Mouse (Mus musculus): ENCODE data around the gene Chst12. TPM values are rescaled to one million over a fixed set of nuclear protein-coding genes. Genes with fewer than 3 reads are reported as not detected.

The Chst12 gene
- polyA plus RNA-seq, 1 experiment from 2014 or later = 8.8 TPM

DNA sequence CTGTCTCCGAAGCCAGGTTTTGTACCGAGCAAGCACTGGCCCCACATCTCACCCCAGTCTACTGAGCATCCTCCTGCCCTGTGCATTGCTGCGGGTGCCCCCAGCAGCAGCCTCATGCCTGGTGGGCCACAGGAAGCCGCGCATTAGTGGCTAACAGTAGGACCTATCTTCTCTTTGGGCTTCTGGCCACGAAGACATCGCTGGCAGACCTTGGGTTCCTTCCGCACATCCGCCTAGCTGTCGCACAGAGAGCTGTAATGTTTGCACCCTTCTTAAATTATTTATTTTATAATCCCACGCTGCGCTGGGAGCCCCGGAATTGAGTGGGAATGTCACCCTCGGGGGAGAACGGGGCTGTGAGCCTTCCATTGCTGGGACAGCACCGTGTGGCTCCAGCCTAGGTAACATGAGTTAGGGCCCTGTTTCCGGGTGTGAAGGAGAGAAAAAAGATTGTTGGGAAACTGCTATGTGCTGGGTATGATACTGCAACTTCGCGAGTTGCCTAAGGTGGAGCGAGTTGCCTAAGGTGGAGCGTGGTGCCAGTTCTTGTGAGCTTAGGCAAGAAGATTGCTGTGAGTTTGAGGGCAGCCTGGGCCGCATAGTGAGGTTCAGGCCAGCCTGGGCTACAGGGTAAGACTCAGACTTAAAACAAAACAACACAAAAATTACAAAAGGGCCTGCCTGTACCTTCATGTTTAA lies 895 bp downstream of the Chst12 start:
- Histone ChIP-seq H3K9me3 (replicated peaks) (no peaks in the 10 kb centered on the region), H3K27ac (no peak overlapping the region), H3K9ac (peak overlapping the region; percentile 78), H3K36me3 (ENCODE audit: poor library complexity, severe bottlenecking) (no peaks in the 10 kb centered on the region), H3K4me3 (peak overlapping the region; percentile 51), H3K4me2 (peak overlapping the region; percentile 68), H3K27me3 (peaks cover 4% of the 10 kb centered on the region; the same call in 1 of the 2 replicates), H3K4me1 (peaks cover 68% of the 10 kb centered on the region)
- ATAC-seq = peak; percentile 16
- 46% methylated on average over 22 of the region's 22 CpGs for WGBS

DNA sequence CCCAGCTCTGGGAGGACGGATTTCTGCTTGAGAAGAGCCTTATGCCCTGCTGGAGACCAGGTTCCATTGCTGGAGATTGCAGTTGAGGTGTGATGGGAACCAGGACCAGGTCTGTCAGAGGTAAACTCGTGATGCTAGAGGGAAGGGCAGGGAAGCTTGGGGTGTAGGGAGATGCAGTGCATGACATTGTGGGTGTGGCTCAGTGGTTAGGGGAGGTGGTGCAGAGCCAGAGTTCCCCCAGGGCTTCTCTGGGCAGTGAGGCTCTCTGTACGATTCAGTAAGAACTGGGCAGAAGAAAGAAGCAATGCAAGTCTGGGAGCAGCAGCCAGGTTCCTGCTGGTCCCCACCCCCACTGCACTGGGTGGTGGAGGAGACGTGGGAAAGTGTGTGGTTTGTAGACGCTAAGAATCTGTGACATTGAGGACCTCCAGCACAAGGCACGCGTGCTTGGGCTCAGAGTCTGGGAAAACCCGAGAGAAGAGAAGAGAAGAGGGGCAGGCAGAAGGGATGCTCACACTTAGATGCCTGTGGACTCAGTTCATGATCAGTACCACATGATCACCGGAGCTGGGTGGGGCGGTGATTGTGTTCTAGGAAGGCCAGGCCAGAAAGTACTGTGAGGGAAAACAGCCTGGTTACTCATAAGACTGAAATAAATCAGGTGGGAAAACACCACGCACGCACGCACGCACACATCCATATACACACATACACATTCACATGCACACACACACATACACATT lies 2.3 kb downstream of the Chst12 start:
- H3K4me2 ChIP-seq = no peak overlapping the region
- no peak for ATAC-seq
- H3K4me1 ChIP-seq = peaks cover 65% of the 10 kb centered on the region
- H3K27ac ChIP-seq = no peak overlapping the region
- H3K4me3 ChIP-seq = no peak overlapping the region
- H3K9me3 ChIP-seq (replicated peaks) = no peaks in the 10 kb centered on the region
- H3K36me3 ChIP-seq (ENCODE audit: poor library complexity, severe bottlenecking) = no peaks in the 10 kb centered on the region
- H3K9ac ChIP-seq = peak overlapping the region; percentile 7; the same call in 1 of the 2 replicates
- peaks cover 4% of the 10 kb centered on the region; the same call in 1 of the 2 replicates for H3K27me3 ChIP-seq
- 88% methylated on average over 14 of the region's 14 CpGs for WGBS

DNA sequence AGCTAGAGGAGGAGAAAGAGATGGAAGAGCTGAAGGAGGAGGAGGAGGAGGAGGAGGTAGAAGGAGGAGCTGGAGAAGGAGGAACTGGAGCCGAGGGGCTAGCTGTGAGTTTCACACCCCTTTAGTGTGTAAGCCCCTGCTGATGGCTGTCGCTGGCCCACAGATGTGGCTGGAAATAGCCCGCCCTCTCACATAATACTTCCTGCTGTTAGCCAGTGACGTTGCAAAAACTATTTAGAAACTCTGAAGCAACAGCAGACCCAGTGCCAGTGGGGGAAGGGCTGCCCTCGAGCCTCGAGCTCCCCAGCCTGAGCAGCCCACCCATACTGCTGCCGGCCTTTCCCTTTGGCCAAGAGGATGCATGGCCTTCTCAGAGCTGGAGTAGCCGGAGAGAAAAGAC lies 3.3 kb downstream of the Chst12 start:
- H3K9me3 ChIP-seq (replicated peaks) = no peaks in the 10 kb centered on the region
- 49% methylated on average over 8 of the region's 8 CpGs for WGBS

DNA sequence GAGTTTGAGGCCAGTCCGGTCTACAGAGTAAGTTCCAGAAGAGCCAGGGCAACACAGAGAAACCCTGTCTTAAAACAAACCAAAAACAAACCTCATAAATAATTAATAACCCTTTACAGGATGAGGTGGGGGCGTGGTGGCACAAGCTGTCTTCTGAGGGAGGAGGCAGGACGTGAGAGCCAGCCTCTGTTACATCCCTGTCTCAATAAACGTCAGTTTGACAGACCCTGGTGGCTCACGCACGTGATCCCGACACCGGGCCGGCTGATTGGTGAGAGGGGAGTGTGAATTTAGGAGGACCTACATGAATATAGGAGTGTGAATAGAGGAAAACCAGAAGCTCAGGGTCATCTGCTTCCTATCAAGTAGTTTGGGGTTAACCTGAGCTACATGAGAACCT lies 3.9 kb downstream of the Chst12 start:
- H3K27me3 ChIP-seq = no peaks in the 10 kb centered on the region
- no peaks in the 10 kb centered on the region for H3K36me3 ChIP-seq (ENCODE audit: poor library complexity, severe bottlenecking)
- H3K4me1 ChIP-seq = peaks cover 57% of the 10 kb centered on the region
- H3K27ac ChIP-seq = no peak overlapping the region; the same call in 1 of the 2 replicates
- WGBS = 51% methylated on average over 9 of the region's 9 CpGs
- no peak for ATAC-seq
- no peaks in the 10 kb centered on the region for H3K9me3 ChIP-seq (replicated peaks)
- H3K9ac ChIP-seq = no peak overlapping the region
- H3K4me3 ChIP-seq = no peak overlapping the region
- no peak overlapping the region for H3K4me2 ChIP-seq

More for the DNA sequence above, 3.3 kb downstream of the Chst12 start:
- Histone ChIP-seq H3K4me2 (no peak overlapping the region), H3K4me3 (no peak overlapping the region), H3K36me3 (ENCODE audit: poor library complexity, severe bottlenecking) (no peaks in the 10 kb centered on the region), H3K27ac (peak overlapping the region; percentile 19; the same call in 1 of the 2 replicates), H3K9ac (0 out of 2 replicates have a peak overlapping the region, but pooled peaks have one; percentile 16), H3K4me1 (peaks cover 57% of the 10 kb centered on the region), H3K27me3 (no peaks in the 10 kb centered on the region)
- no peak for ATAC-seq

DNA sequence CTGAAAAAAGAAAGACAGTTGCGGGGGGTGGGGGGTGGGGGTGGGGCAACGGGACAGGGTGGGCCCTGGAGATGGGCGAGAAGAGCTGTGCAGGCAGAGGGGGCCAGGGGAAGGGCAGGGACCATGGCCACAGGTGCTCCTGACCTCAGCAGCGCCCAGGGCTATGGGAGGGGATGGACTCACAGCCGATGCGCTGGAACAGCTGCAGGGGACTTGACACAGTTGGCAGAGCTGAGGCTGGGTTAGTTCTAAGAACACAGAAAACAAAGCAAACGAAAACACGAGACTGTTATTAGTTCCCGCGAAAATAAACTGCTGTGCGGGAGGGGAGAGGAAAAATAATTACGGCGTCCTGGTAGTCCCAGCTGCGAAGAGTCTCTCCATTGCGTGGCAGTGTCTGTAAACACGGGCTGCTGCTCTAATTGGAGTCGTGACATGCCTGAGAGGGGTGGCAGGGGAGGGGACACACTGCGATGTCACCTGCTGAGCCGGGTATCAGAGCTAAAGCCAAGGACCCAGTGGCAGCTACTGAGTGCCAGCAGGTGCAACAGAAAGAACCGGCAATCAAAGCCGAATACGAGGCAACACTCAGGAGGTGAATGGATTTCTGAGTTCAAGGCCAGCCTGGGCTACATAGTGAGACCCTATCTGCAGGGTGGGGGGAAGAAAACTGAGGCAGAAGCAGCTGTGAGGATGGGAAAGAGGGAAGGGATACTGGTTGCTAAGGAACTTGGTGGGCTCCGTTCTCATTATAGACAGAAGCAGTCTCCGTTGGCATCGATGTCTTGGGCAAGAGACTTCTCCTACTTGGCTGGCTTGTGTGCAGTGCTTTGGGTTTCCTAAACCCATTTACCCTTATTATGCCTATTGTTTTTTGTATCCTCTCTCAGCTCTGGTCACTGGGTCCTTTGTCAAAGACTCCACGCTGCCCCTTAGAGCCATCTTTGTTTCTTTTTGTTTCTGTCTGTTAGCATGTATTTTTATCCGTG lies 5.0 kb downstream of the Chst12 start:
- H3K27ac ChIP-seq = peak overlapping the region; percentile 72

DNA sequence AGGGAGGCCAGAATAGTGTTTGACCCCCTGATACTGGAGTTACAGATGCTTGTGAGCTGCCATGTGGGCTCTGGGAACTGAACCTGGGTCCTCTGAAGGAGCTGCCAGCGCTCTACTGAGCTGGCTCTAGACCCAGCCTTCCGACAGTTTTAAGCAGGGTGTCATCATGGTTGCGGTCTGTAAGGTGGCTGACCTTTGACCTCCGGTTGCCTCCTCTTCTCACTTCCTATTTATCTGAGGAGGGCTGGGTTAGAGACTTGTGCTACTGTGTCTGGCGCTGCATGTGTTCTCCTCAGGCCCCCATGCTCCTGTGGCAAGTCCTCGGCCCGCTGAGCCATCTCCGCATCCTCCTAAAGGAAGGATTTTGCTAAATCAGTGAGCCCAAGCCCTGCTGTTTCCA lies 8.6 kb downstream of the Chst12 start:
- ATAC-seq = no peak
- Histone ChIP-seq H3K27ac (0 out of 2 replicates have a peak overlapping the region, but pooled peaks have one; percentile 19), H3K4me2 (no peak overlapping the region), H3K27me3 (no peaks in the 10 kb centered on the region), H3K36me3 (ENCODE audit: poor library complexity, severe bottlenecking) (no peaks in the 10 kb centered on the region), H3K4me1 (peaks cover 27% of the 10 kb centered on the region), H3K9me3 (replicated peaks) (no peaks in the 10 kb centered on the region), H3K9ac (no peak overlapping the region), H3K4me3 (no peak overlapping the region)
- WGBS = 80% methylated on average over 8 of the region's 8 CpGs

More for the DNA sequence above, 5.0 kb downstream of the Chst12 start:
- H3K9me3 ChIP-seq (replicated peaks) = no peaks in the 10 kb centered on the region
- no peak overlapping the region for H3K4me3 ChIP-seq
- ATAC-seq = no peak
- 0 out of 2 replicates have a peak overlapping the region, but pooled peaks have one; percentile 12 for H3K9ac ChIP-seq
- no peaks in the 10 kb centered on the region for H3K36me3 ChIP-seq (ENCODE audit: poor library complexity, severe bottlenecking)
- peak overlapping the region; percentile 40 for H3K4me2 ChIP-seq
- peaks cover 55% of the 10 kb centered on the region for H3K4me1 ChIP-seq
- 39% methylated on average over 27 of the region's 27 CpGs for WGBS
- H3K27me3 ChIP-seq = no peaks in the 10 kb centered on the region

DNA sequence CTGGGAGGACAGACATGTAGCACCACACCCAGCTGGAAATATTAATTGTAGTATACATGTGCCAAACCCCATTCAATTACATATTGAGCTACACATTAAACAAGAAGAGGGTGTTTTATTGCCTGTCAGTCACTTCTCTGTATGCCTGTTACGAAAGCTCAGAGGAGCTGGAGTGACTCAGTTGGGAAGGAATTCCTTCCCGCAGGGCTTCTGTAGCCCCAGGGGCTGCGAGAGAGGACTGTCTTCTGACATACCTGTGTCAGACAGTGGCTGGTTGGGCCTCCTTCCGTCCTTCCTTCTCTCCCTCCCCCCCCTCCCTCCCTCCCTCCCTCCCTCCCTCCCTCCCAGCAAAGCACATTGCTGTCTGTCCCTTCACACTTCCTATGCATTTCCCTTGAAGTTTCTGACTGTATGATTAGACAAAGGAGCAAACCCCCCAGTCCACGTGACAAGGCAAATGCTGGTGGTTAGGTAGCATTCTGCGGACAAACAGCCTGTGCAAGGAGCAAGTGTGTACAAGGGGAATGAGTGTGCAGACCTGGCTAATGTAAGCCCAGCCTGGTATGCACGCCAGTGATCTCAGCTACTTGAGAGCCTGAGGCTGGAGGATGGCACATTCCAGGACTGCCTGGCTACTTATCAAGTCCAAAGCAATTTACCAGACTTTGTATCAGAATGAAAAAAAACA lies 9.6 kb downstream of the Chst12 start:
- Histone ChIP-seq H3K27me3 (no peaks in the 10 kb centered on the region), H3K27ac (peak overlapping the region; percentile 25; the same call in 1 of the 2 replicates), H3K36me3 (ENCODE audit: poor library complexity, severe bottlenecking) (no peaks in the 10 kb centered on the region), H3K4me2 (no peak overlapping the region), H3K9me3 (replicated peaks) (no peaks in the 10 kb centered on the region), H3K4me3 (no peak overlapping the region), H3K9ac (no peak overlapping the region), H3K4me1 (peaks cover 17% of the 10 kb centered on the region)
- WGBS = 62% methylated on average over 7 of the region's 7 CpGs
- ATAC-seq = no peak

DNA sequence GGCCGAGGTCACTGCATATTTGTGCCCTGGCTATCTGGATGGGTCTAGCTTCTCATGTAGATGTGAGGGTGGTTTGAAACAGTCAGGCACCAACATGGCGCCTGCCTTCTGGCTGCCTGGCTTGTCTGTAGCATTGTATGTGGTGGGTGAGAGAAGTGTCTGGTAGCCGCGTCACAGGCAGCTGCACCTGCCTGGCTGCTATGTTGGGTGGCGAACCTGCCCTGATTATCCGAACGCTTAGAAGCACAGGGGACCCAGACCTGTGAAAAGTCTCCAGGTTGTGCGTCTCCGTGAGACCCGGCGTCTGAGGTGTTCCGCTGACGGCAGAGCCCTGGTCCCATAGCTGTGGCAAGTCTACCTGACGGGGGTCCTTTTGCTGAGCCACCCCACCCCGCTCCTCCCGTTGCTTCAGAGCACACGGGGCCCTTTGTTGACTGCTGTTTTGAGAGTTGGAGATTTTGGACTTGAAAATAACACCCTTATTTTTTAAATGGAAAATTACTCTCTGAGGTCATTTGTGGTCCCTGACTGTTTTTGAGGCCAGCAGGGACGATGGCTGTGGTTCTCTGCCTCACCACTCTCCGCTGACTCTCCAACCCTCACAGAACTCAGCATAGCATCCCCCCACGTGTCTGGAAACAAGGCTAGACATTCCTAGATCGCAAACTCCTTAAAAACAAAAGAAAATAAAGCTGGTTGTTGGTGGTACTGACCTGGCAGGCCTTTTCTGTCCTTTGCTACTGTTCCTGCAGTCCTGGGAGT lies 12.0 kb downstream of the Chst12 start:
- Histone ChIP-seq H3K9ac (no peak overlapping the region), H3K36me3 (ENCODE audit: poor library complexity, severe bottlenecking) (no peaks in the 10 kb centered on the region), H3K27ac (no peak overlapping the region), H3K4me3 (no peak overlapping the region), H3K27me3 (no peaks in the 10 kb centered on the region), H3K4me2 (no peak overlapping the region), H3K9me3 (replicated peaks) (no peaks in the 10 kb centered on the region), H3K4me1 (0 out of 2 replicates have a peak, but pooled peaks cover 6% of the 10 kb centered on the region)
- WGBS = 91% methylated on average over 21 of the region's 21 CpGs
- no peak for ATAC-seq

DNA sequence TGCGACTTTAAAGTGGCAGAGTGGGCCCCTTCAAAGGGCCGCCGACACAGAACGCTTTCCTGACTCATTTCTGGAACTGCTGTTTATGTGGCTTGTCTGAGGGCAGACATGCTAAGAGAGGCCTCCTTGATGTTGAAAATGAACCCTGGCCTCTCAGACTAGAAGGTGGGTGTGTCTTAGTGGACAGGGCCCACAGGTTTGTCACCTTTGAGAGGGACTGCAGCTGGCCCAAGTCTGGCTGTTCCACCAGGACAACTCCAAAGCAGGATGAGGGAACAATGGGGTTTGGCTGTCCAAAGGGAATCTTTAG lies 12.5 kb downstream of the Chst12 start:
- 85% methylated on average over 4 of the region's 4 CpGs for WGBS
- no peaks in the 10 kb centered on the region for H3K9me3 ChIP-seq (replicated peaks)
- no peak overlapping the region for H3K27ac ChIP-seq
- H3K9ac ChIP-seq = no peak overlapping the region
- 0 out of 2 replicates have a peak, but pooled peaks cover 6% of the 10 kb centered on the region for H3K4me1 ChIP-seq
- no peaks in the 10 kb centered on the region for H3K27me3 ChIP-seq
- H3K4me3 ChIP-seq = no peak overlapping the region
- H3K36me3 ChIP-seq (ENCODE audit: poor library complexity, severe bottlenecking) = no peaks in the 10 kb centered on the region
- no peak overlapping the region for H3K4me2 ChIP-seq
- no peak for ATAC-seq

DNA sequence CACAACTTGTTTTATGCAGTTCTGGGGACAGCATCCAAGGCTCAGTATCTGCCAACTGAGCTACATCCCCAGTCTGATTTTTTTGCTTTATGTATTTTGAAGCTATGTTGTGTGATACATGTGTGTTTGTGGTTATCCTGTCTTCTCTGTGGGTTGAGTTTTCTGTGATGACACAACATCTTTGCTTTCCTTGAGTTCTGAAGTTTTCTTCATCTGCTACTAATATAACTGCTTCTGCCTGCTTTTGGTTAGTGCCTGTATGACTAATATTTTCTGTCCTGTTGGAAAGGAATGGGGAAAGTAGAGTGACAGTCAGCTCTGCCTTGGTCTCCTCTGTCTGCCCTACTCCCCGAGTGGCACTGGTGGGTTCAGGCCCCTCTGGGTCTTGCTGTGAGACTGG lies 15.8 kb downstream of the Chst12 start:
- H3K27ac ChIP-seq = no peak overlapping the region
- ATAC-seq = no peak
- H3K36me3 ChIP-seq (ENCODE audit: poor library complexity, severe bottlenecking) = peaks cover 24% of the 10 kb centered on the region
- H3K27me3 ChIP-seq = no peaks in the 10 kb centered on the region
- no peak overlapping the region for H3K4me3 ChIP-seq
- no peak overlapping the region for H3K4me2 ChIP-seq
- 90% methylated on average over 1 of the region's 1 CpGs for WGBS
- no peak overlapping the region for H3K9ac ChIP-seq
- H3K4me1 ChIP-seq = no peaks in the 10 kb centered on the region
- H3K9me3 ChIP-seq (replicated peaks) = no peaks in the 10 kb centered on the region

DNA sequence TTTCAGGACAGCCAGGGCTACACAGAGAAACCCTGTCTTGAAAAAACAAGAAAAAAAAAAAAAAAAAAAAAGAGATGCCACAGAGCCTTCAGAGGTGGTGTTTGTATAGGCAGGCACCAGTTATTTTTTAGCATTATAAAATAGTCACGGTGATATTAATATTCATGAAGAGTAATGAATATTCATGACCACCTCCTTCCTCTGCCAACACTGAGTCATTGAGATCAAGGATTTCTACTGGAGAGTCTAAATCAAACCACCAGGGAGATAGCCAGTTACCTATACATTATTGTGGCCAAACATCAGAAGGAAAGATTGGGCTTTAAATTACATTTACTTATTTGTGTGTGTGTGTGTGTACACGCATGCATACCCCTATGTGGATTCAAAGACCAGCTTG lies 21.4 kb downstream of the Chst12 start:
- Histone ChIP-seq H3K9ac (no peak overlapping the region), H3K9me3 (replicated peaks) (no peaks in the 10 kb centered on the region), H3K27me3 (no peaks in the 10 kb centered on the region), H3K4me3 (no peak overlapping the region), H3K4me1 (no peaks in the 10 kb centered on the region), H3K4me2 (no peak overlapping the region), H3K36me3 (ENCODE audit: poor library complexity, severe bottlenecking) (peaks cover 33% of the 10 kb centered on the region), H3K27ac (no peak overlapping the region)
- WGBS = 75% methylated on average over 2 of the region's 2 CpGs
- ATAC-seq = no peak
